Mouse (Mus musculus): ENCODE results near the gene Gm2a.
"Not testable (repeated sequence)": the region's sequence is repeated elsewhere in the genome, so short reads cannot be mapped to it uniquely, and the experiment has no call there.

Gm2a gene

DNA sequence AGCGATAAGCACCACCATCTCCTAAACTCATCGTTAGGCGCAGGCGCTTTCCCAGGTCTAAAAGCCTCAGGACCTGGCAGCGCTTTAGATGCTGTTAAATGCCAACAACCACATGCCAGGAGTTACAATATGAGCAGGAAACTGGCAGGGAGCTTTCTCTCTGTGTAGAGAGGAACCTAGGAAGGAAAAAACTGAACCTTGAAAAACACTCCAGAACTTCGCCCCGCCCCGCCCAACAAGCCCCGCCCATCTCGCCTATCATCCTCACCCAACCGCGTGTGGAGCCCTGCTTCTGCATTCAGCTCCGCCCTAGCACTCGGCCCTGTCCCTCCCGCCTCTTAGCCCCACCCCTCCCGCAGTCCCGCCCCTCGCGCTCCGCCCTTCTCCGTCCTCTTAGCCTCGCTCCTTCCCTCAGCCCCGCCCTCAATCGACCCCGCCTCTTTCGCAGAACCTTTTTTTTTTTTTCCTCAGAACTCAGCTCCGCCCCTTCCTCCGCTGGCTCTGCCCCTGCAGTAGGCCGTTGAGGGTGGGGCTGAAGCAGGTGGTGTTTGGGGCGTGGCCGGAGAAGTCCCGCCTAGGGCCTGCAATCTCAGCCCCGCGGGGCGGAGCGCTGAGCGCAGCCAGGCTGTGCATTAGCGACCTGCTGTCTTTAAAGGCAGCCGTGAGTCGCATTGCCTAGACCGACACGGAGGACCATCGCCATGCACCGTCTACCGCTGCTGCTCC is at the start of gene Gm2a:
TSS of gene Gm2a (plus strand) at position 653 of the 726 bp plus-strand sequence.
- DNase-seq (ENCODE audit: low spot score): peak; percentile 93

DNA sequence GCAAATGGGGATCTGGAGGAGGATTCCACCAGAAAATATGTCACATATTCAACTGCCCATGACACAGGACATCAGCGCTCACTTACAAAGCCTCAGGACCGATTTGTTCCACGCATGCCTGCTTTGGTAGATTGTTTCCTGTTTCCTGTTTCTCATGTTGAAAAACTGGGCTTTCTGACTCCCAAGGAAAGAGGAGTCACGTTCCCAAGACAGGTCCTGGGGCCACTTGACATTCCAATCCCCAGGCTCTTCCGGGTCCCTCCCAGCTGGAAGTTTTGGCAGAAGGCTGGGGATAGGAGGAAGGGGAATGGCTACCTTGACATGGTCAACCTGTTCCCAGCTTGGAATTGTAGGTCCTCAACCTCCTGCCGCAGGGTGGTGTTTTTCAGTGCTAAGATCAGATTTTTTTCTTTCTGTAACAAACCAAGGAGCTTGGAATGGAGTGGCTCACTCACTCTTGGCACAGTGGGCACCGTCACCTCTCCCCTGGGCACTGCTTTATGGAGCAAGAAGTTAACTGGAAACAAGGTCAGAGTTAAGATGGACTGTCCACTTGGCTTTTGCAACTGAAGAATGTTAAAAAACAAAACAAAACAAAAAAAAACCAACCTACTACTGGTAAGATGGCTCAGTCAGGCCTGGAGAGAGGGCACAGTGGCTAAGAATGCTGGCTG is 46.9 kb upstream of the Gm2a start:
- no peak for DNase-seq (ENCODE audit: low spot score)

DNA sequence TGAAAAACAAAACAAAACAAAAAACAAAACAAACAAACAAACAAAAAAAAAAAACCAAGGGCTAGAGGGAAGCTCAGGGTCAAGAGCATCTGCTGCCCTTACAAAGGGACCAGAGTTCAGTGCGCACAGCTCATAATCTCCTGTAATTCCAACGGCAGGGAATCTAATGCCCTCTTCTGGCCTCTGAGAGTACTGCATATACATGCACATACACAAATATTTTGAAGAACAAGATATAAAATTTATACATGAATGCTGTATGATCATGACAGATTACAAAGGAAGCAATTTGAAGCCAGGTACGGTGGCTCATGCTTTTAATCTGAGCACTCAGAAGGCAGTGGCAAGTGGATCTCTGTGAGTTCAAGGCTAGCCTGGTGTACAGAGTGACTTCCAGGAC is 40.4 kb upstream of the Gm2a start:
- no peak for DNase-seq (ENCODE audit: low spot score)

DNA sequence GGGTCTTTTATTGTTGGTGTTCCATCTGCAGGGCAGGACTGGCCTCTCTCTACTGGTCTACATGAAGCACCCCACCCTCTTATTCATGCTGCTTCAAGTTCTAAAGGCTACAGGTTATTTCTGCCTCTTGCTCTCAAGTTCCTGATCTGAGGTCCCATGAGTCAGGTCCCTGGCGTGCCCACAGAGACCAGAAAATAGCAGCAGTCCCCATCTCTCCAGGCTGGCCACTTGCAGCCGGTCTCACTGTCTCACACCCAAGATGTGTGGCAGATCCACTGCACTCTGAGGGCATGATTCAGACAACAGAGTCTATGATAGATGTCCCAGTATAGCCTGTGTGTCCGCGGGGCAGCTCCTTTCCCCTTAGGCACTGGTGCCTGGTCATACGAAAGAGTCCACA is 37.1 kb upstream of the Gm2a start:
- DNase-seq (ENCODE audit: low spot score): no peak

DNA sequence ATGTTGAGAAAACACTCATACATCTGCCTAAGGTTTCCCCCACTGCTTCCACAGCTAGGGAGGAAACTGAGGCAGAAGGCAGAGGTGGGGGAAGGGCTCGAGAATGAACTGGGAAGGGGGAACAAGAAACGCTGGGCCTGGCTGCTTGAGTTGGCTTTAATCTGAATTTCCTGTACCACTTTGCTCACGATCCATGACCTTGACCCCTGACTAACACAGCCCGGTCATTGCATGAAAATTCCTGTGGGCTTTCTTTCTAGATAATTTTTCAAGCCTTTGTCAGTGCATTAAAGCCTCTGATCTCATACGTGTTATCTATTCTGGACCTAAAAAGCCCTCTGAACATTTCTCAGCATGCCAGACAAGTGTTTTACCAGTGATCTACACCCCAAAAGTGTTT is 35.1 kb upstream of the Gm2a start:
- no peak for DNase-seq (ENCODE audit: low spot score)

DNA sequence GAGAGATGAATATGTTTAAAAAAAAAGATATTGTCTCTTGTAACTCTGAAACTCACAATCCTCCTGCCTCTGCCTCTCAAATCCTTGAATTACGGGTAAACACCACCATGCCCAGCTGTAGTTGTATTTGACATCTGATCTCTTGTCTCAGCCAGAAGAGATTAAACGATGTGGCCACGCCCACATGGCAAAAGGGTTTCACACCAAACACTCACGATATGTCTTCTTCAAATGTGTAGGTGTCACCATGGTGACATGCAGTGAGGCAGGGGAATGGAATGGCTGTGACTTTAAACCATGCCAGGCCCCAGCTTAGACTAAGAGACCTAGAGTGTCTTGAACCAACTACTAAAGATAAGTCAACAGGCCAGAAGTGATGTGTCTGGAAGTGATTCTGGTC is 31.0 kb upstream of the Gm2a start:
- no peak for DNase-seq (ENCODE audit: low spot score)

DNA sequence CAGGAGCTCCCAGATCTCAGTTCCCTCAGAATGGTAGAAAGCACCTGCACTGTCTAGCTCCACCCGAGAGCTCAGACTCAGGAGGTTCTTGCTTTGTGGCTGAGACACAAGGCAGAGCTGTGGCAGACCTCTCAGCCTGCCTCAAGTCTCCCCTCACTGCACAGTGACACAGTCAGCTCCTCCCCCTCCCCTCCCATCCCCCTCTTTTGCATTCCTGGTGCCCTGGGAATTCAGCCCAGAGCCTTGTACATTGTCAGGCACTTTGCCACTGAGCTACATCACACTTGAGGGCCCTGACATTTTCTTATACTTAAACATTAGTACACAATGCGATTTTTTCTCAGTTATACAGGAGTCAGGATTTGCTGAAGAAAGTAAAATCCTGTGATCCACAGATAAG is 28.9 kb upstream of the Gm2a start:
- DNase-seq (ENCODE audit: low spot score): no peak

DNA sequence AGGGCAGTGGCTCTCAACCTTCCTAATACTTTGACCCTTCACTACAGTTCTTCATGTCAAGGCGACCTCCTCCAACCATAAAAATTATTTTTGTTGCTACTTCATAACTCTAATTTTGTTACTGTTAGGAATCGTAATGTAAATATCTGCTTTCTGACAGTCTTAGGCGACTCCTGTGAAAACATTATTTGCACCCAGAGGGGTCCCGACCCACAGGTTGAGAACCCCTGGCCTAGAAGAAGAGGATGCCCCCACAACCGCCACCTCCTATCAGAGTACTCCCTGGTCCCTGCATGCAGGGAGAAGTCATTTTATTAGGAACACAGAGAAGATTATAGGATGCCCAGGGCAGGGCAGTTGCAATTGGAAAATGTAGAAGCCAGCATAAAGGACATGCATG is 26.6 kb upstream of the Gm2a start:
- no peak for DNase-seq (ENCODE audit: low spot score)

DNA sequence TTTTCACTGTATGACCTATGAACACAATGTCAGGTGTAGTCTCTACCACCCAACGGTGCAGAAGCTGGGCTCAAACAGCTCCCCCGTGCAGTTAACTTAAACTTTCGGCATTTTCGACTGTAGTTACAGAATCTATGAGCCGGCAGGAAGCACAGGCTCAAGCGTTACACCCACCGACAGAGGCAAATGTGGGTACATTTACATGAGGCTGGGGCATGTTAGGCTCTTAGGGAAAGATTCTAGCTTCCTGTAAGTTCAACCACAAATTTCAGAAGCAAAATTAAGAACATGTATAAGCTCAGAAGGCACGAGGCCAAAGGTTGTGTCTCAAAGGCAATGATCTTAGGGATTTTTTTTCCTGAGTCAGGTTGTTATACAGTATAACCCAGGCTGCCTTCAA is 25.4 kb upstream of the Gm2a start:
- no peak for DNase-seq (ENCODE audit: low spot score)

DNA sequence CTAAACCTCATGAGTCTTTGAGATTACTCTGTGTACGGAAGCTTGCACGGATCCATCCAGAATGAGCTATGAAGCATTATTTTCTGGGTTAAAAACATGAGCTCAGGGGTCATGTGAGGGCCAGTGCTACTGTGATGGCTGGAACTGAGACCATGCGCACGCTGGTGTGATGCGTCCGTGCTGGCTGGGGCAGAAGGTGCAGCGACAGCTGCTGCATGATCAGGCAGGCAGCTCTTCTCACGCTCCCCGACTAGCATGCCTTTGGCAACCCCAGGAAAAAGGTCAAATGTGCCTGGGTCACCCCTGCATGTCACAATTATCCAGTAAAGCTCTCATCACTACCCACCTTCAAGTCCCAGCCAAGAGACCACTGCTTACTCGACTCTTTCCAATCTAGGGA is 24.7 kb upstream of the Gm2a start:
- DNase-seq (ENCODE audit: low spot score): no peak

DNA sequence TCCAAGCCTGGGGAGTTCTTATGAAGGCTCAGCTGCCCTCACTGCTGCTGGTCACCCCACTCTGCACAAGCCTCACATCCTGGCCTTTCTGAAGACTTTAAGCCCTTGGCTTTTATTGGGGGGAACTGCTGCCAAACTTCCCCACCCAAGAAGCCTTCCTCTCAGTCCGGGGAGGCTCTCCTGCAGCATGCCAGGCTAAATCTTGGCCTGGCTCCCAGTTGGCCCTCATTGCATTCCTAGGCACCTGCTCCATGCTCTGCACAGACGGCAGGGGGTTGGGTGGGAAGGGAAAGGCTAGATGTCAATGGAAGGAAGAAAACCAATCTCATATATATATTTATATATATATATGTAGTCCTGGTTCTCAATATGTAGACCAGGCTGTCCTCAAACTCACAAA is 22.3 kb upstream of the Gm2a start:
- no peak for DNase-seq (ENCODE audit: low spot score)

DNA sequence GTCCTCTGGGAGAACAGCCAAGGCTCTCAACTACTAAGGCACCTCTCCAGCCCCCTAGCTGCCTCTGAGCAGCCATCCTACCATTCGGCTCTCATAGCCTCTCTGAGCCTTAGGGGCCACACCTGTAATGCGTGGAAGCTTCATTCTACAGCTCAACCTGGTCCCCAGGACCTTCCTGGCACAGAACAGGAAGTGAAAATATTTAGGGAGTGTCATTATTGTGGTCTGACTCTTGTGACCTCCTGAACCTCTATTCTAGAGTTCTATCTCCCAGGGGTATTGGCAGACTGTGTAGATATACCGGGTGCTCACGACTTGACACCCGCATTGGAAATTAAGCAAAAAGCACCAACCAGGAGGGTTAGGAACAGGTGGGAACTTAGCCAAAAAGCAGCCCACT is 21.7 kb upstream of the Gm2a start:
- DNase-seq (ENCODE audit: low spot score): no peak

DNA sequence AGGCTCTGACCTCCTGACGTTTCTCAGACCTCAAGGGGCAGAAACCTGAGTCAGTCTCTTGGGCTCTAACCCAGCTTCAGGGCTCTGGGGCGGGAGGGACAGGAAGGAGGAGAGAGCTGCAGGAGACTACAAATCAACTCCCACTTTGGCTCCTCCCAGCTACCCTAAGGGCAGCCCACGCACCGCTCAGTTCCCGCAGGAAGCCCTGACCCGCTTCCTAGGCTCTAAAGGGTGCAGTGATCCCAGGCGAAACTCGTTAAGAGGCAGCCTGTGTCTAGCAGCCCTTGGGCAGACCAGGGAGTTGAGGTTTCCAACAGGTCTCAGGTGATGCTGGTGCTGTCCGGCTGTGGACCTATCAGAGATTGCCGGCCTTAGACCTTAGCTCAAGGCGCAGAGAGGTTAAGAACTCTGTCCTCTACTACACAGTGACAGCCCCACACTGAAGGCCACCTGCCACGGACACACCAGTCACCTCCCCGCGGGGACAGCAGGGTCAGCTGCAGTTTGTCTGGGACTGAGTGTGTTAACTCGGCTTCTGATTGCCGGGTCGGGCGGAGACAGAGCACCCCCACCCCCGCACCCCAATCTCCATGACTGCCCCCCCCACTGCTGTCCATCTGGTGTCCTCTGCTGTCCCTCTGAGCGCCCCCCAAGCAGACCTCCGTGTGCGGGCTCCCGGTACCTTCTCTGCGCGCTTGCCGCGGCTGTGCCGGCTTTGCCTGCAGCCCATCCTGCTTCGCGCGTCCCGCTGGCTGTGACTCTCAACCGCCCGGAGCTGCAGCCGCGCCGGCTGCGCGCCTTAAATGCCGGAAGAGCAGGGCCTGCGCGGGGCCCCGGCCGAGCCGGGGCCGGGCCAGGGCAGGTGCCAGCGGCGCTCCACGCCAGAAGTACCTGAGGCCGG is 20.3 kb upstream of the Gm2a start, which contains the start of gene Ccdc69:
TSS of gene Ccdc69 (minus strand) at position 801 of the 901 bp plus-strand sequence.
- DNase-seq (ENCODE audit: low spot score): no peak

DNA sequence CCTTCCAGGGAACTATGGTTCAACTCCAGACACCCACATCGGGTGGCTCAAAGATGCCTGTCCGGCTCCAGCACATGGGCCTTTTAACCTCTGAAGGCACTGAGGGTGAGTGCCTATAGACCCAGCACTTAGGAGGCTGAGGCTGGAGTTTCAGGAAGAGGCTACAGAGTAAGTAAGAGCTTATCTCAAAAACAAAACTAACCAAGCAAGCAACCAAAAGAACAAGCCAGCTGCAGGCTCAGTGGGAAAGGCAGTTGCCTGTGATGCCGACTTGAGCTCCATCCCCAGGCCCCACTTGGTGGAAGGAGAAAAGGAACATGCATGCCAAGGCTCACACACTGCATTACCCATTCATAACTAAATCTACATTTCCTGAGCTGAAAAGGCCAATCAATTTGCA is 19.4 kb upstream of the Gm2a start:
- no peak for DNase-seq (ENCODE audit: low spot score)

DNA sequence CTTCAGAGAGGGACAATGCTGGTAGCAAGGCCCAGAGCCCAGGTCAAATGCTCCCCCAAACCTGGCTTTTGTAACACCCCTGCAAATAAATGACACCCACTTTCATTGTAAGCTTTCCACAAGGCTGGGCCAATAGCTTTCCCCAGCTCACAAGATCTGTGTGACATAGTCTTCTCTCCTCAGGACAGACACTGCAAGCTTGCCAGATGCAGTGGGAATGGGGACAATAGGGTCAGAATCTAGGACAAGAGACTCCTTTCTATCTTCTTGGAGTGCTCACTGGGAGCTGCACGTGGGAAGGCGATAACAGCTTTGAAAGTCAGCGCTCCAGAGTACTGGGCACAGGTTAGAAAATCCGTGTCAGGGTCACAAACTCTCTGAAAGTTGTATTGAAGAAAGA is 18.7 kb upstream of the Gm2a start:
- no peak for DNase-seq (ENCODE audit: low spot score)

DNA sequence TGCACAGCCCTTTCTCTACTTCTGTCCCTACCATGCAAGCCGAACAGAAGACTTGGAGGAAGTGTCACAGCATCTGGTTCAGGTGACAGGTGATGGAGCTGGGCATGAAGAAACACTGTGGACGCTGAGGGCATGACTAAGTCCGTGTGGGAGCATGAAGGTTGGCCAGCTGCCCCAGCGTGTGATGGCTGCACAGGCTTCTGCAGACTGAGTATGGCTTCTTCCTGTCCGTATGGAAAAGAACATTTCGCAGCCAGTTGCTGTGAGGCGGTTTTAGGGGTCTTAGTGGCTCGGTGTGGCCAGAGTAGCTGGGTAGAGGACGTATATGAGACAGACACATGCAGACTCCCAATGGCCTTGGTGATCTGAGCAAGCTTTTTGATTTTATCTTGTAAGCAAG is 16.7 kb upstream of the Gm2a start:
- DNase-seq (ENCODE audit: low spot score): no peak

DNA sequence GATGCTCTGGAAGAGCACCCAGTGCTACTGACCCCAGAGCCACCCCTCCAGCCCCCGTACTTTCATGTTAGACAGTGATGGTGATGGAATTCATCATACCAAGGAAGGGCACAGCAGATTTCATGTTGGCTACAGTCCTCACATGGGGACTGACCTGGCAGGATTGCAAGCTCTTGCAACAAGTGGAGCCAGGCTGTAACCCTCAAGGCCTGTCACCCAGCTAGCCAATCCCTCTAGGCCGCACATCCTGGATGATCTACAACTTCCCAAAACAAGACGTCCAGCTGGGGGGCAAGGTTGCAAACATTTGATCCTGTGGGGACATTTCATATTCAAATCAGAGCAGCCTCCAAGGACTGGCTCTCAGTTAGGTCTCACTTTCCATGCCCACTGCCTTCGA is 13.3 kb upstream of the Gm2a start:
- DNase-seq (ENCODE audit: low spot score): no peak

DNA sequence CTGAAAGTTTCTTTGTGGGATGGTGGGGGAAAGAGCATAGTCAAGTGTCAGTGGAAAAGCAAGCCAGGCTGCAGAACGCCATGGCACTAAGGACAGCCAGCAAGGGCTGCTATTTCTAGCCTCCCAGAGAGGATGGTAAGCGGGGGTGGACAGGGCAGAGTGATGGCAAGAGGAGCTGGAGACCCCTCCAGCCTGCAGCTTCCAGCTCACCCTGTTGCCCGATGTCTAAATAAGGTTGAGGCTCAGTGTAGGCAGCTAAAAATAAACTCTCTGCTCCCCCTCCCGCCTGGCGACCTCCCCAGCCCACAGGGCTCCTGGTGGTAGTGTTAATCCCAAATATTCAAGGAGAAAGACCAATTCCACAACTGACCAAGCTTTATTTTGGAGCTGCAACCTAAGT is 12.5 kb upstream of the Gm2a start:
- DNase-seq (ENCODE audit: low spot score): no peak

DNA sequence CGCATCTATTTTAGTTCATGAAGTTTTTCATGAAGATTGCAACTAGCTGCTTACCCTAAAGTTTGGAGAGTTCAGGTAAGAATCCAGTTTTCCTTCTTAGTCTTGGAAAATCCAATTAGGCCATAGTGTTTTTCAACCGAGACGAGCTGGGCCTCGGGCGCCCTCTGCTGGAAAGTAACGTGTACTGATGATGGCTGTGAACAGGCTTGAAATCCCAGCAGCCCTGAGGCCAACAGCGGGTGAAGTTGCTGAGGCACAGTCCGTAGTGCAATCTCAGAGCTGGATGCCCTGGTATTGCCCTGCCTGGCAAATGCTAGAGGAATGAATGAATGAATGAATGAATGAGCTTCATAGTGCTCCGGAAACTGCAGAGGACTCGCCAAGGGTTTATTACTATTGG is 10.9 kb upstream of the Gm2a start:
- DNase-seq (ENCODE audit: low spot score): no peak

DNA sequence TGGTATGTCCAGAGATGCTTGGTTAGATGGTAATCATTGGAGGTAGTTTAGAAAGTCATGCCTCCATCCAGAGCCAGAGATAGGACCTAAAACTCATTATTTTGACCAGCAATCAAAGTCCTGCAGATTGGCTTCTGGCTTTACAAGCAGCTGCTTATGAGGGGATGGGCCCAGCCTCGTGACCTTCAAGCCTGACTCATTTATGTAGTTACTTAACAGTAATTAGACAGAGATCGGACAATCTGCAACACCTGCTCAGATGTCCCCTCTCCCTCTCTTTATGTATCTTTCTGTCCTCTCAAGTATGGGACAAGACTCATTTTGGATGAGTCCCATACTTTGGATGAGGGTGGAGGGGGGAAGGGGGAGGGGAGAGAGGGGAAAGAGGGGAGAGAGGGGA is 8.0 kb upstream of the Gm2a start:
- DNase-seq (ENCODE audit: low spot score): no peak

DNA sequence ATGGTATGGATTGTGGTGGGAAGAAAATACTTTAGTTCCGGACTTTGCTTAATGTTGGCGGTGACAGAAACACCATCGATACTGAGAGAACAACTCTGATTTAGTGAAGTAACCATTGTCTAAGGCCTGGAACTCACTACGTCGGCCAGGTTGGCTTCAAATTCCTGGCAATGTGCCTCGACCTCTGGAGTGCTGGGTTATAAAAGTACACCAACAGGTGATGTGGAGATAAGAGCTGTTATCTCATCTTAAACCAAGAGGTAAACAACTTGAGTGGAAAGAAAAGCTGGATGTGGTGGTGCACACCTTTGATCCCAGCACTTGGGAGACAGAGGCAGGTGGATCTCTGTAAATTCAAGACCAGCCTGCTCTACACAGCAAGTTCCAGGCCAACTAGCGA is 4.8 kb upstream of the Gm2a start:
- DNase-seq (ENCODE audit: low spot score): no peak

DNA sequence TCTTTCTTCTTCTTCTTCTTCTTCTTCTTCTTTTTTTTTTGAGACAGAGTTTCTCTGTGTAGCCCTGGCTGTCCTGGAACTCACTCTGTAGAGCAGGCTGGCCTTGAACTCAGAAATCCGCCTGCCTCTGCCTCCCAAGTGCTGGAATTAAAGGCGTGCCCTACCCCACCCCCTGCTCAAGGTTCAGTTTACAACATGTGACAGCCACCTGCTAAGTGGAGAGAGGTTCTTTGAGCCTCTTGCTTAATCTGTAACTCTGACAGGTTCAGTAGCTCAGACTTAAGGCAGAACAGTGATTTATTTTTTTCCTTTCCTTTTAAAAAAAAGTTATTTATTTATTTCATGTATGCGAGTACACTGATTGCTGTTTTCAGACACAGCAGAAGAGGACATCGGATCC is 1.6 kb upstream of the Gm2a start:
- DNase-seq (ENCODE audit: low spot score): not testable (repeated sequence)
